Mouse (Mus musculus): ENCODE measurements around the gene Dusp18. TPM values are rescaled to one million over a fixed set of nuclear protein-coding genes. Genes with fewer than 3 reads are reported as not detected.
A peak's percentile ranks its signal among the peaks of the same experiment; 100 is the strongest.

Gene Dusp18
- total RNA-seq (2021) = 10 to 100 TPM; 23.1 to 24.9 TPM
- long read RNA-seq, experiment 1, full-length matches to known transcripts = 9 of 19 reads
- long read RNA-seq, experiment 1, partial matches to known transcripts = 6 of 19 reads
- long read RNA-seq, experiment 1, other reads (novel, unspliced or antisense) = 4 of 19 reads
- long read RNA-seq, experiment 2, full-length matches to known transcripts = 18 of 25 reads
- long read RNA-seq, experiment 2, partial matches to known transcripts = 0 of 25 reads
- long read RNA-seq, experiment 2, other reads (novel, unspliced or antisense) = 7 of 25 reads

GRCm38 (mm10) chr11:3894406-3895281 is at the start of gene Dusp18, which contains the start of gene 4921536K21Rik:
Dusp18 (plus strand) TSS chr11:3895240.
4921536K21Rik (minus strand) TSS chr11:3895098.
- DNase-seq (ENCODE audit: extremely low spot score in 1 of 2, low spot score in 2 of 2) = peak; percentile 93 to 96
- intact Hi-C loops (cut with DNase I) = loop anchor here (1.0 kb wide), 1 partner anchor 19 kb away; no protein-coding TSS in a partner anchor
- Histone ChIP-seq H3K4me3 (peak within 1 kb of the TSS; percentile 67), H3K27ac (peak within 1 kb of the TSS; percentile 91)
- no peak for TF ChIP-seq CTCF (IDR thresholded peaks at IDR 0.05)

- intact Hi-C loops (cut with DNase I) = no loop called here
- Histone ChIP-seq H3K4me3 (no peak overlapping the region), H3K27ac (no peak overlapping the region)
- no peak for DNase-seq (ENCODE audit: extremely low spot score in 1 of 2, low spot score in 2 of 2)
- TF ChIP-seq CTCF (IDR thresholded peaks at IDR 0.05) = no peak
Observed at GRCm38 (mm10) chr11:3846351-3846750, 48.7 kb upstream of the Dusp18 start.

GRCm38 (mm10) chr11:3849469-3850314 is 45.3 kb upstream of the Dusp18 start:
- Histone ChIP-seq H3K4me3 (no peak overlapping the region), H3K27ac (peak overlapping the region; percentile 73)
- intact Hi-C loops (cut with DNase I) = no loop called here
- DNase-seq (ENCODE audit: extremely low spot score in 1 of 2, low spot score in 2 of 2) = no peak
- no peak for TF ChIP-seq CTCF (IDR thresholded peaks at IDR 0.05)

GRCm38 (mm10) chr11:3850315-3850614 is 44.8 kb upstream of the Dusp18 start:
- no peak for TF ChIP-seq CTCF (IDR thresholded peaks at IDR 0.05)
- intact Hi-C loops (cut with DNase I) = no loop called here
- DNase-seq (ENCODE audit: extremely low spot score in 1 of 2, low spot score in 2 of 2) = peak in 1 of 2 experiments; percentile 58
- H3K27ac ChIP-seq = peak overlapping the region; percentile 73
- H3K4me3 ChIP-seq = no peak overlapping the region

GRCm38 (mm10) chr11:3850746-3851277 is 44.2 kb upstream of the Dusp18 start:
- Histone ChIP-seq H3K27ac (peak overlapping the region; percentile 24; the same call in 1 of the 2 replicates), H3K4me3 (no peak overlapping the region)
- TF ChIP-seq CTCF (IDR thresholded peaks at IDR 0.05) = no peak
- intact Hi-C loops (cut with DNase I) = no loop called here
- no peak for DNase-seq (ENCODE audit: extremely low spot score in 1 of 2, low spot score in 2 of 2)

- no peak overlapping the region for H3K27ac ChIP-seq
- DNase-seq (ENCODE audit: extremely low spot score in 1 of 2, low spot score in 2 of 2) = peak in 1 of 2 experiments; percentile 33
- TF ChIP-seq CTCF (IDR thresholded peaks at IDR 0.05) = no peak
- intact Hi-C loops (cut with DNase I) = no loop called here
- no peak overlapping the region for H3K4me3 ChIP-seq
Observed at GRCm38 (mm10) chr11:3851872-3852271, 43.2 kb upstream of the Dusp18 start.

- intact Hi-C loops (cut with DNase I) = loop anchor here (1.0 kb wide), 1 partner anchor 21 kb away; no protein-coding TSS in a partner anchor
Observed at GRCm38 (mm10) chr11:3853031-3853430, 42.0 kb upstream of the Dusp18 start.

GRCm38 (mm10) chr11:3853481-3854034 is 41.5 kb upstream of the Dusp18 start:
- DNase-seq (ENCODE audit: extremely low spot score in 1 of 2, low spot score in 2 of 2) = peak; percentile 54 to 74
- intact Hi-C loops (cut with DNase I) = loop anchor here (1.0 kb wide), 1 partner anchor 21 kb away; no protein-coding TSS in a partner anchor
- no peak for TF ChIP-seq CTCF (IDR thresholded peaks at IDR 0.05)
- Histone ChIP-seq H3K4me3 (no peak overlapping the region), H3K27ac (peak overlapping the region; percentile 50)

More at GRCm38 (mm10) chr11:3853031-3853430, 42.0 kb upstream of the Dusp18 start:
- Histone ChIP-seq H3K27ac (peak overlapping the region; percentile 50; the same call in 1 of the 2 replicates), H3K4me3 (no peak overlapping the region)
- TF ChIP-seq CTCF (IDR thresholded peaks at IDR 0.05) = no peak
- DNase-seq (ENCODE audit: extremely low spot score in 1 of 2, low spot score in 2 of 2) = no peak

- no peak for TF ChIP-seq CTCF (IDR thresholded peaks at IDR 0.05)
- no peak for DNase-seq (ENCODE audit: extremely low spot score in 1 of 2, low spot score in 2 of 2)
- H3K4me3 ChIP-seq = no peak overlapping the region
- H3K27ac ChIP-seq = peak overlapping the region; percentile 33
- intact Hi-C loops (cut with DNase I) = no loop called here
Observed at GRCm38 (mm10) chr11:3854156-3854555, 40.9 kb upstream of the Dusp18 start.

- H3K27ac ChIP-seq = peak overlapping the region; percentile 63
- TF ChIP-seq CTCF (IDR thresholded peaks at IDR 0.05) = no peak
- intact Hi-C loops (cut with DNase I) = no loop called here
Observed at GRCm38 (mm10) chr11:3855846-3856245, 39.2 kb upstream of the Dusp18 start.

GRCm38 (mm10) chr11:3857902-3858301 is 37.1 kb upstream of the Dusp18 start:
- no peak overlapping the region for H3K4me3 ChIP-seq
- no peak overlapping the region for H3K27ac ChIP-seq
- intact Hi-C loops (cut with DNase I) = no loop called here
- DNase-seq (ENCODE audit: extremely low spot score in 1 of 2, low spot score in 2 of 2) = no peak
- TF ChIP-seq CTCF (IDR thresholded peaks at IDR 0.05) = no peak

More at GRCm38 (mm10) chr11:3855846-3856245, 39.2 kb upstream of the Dusp18 start:
- no peak overlapping the region for H3K4me3 ChIP-seq
- no peak for DNase-seq (ENCODE audit: extremely low spot score in 1 of 2, low spot score in 2 of 2)

Measured in left cerebral cortex, adult 2 months (tissue).